Mouse (Mus musculus): ENCODE results near the gene Sele.
"Not testable (repeated sequence)": the region's sequence is repeated elsewhere in the genome, so short reads cannot be mapped to it uniquely, and the experiment has no call there.

DNA sequence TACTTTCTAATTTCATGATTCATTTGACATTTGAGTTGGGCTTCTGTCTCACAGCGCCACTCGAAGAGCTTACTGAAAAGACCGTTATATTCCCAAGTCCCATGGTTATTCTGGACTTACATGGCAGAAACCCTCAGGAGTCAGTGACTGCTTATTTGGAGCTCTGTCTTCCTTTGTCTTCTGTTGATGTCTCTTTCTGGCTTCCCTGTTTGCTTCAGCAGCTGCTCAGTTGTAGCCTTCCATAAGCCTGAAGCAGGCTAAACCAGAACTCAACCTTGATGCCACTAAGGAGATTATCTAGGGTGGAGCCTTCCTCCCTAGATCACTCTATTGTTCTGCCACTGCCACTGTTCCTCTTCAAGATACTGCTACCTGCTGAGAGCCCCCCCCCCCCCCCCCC lies 27.3 kb upstream of the Sele start:
- not testable (repeated sequence) for TF ChIP-seq FLI1 (IDR thresholded peaks at IDR 0.05; ENCODE audit: low read length); GATA1 (IDR thresholded peaks at IDR 0.05; ENCODE audit: borderline replicate concordance, low read length)
